Mouse (Mus musculus) heart, embryonic 16.5 days (tissue): ENCODE data around the gene Dars. TPM values are rescaled to one million over a fixed set of nuclear protein-coding genes. Genes with fewer than 3 reads are reported as not detected.
"Not testable (repeated sequence)": the region's sequence is repeated elsewhere in the genome, so short reads cannot be mapped to it uniquely, and the experiment has no call there.

Experiments
- ATAC-seq: fragments of 200-750 bp; cut with Nextera tagmentation; replicated peaks from 2 replicates; pipeline ENCODE4 v1.8.0; 2017; ENCODE audit warnings: moderate number of reproducible peaks; ENCODE audit not compliant: insufficient read depth, low FRiP score; ENCODE audit errors: extremely low read depth
- H3K27ac ChIP-seq: fragments of 300-500 bp; sonication (generic); 2 replicates; pipeline ENCODE4 v1.5.1; 2014; ENCODE audit warnings: mild to moderate bottlenecking, low read length, control low read depth, moderate library complexity
- H3K27me3 ChIP-seq: fragments of 300-500 bp; sonication (generic); 2 replicates; pipeline ENCODE4 v1.6.1; 2014; ENCODE audit warnings: low read length, mixed read lengths; ENCODE audit not compliant: control insufficient read depth, insufficient read depth
- H3K36me3 ChIP-seq: fragments of 300-500 bp; sonication (generic); 2 replicates; pipeline ENCODE4 v1.6.1; 2014; ENCODE audit not compliant: control insufficient read depth, insufficient read depth
- H3K4me1 ChIP-seq: fragments of 300-500 bp; sonication (generic); 2 replicates; pipeline ENCODE4 v1.6.1; 2014; ENCODE audit warnings: low read length, mixed read lengths; ENCODE audit not compliant: control insufficient read depth, insufficient read depth
- H3K4me2 ChIP-seq: fragments of 300-500 bp; sonication (generic); 2 replicates; pipeline ENCODE4 v1.6.1; 2014; ENCODE audit warnings: low read depth, mild to moderate bottlenecking, control low read depth, low read length
- H3K4me3 ChIP-seq: fragments of 300-500 bp; sonication (generic); 2 replicates; pipeline ENCODE4 v1.5.1; 2014; ENCODE audit warnings: mild to moderate bottlenecking, control low read depth, low read length
- H3K9ac ChIP-seq: fragments of 300-500 bp; sonication (generic); 2 replicates; pipeline ENCODE4 v1.6.1; 2014; ENCODE audit warnings: low read length, control low read depth
- H3K9me3 ChIP-seq: fragments of 300-500 bp; sonication (generic); replicated peaks from 2 replicates; pipeline ENCODE4 v1.6.1; 2016; ENCODE audit warnings: low read length; ENCODE audit not compliant: control insufficient read depth
- WGBS: fragments of 180-500 bp; shearing (Covaris S2); extraction: QIAGEN DNeasy Blood & Tissue Kit; methylation state at CpG from one replicate; pipeline ENCODE4 v1.1.7; 2014; 5-methylcytosine and 5-hydroxymethylcytosine counted together
- polyA plus RNA-seq: library from polyadenylated mRNA; unstranded; fragments of >200 nt; fragmentation: Nextera tagmentation; extraction: Ambion mirVana; gene quantifications from 2 replicates; pipeline ENCODE4 v1.2.1, GENCODE M21; 2015

Gene Dars
- polyA plus RNA-seq, 1 experiment from 2014 or later: 121 TPM

GRCm38 (mm10) chr1:128344232-128344631, 72.9 kb downstream of the Dars start:
- no peaks in the 10 kb centered on the region for H3K4me1 ChIP-seq
- no peak overlapping the region for H3K27ac ChIP-seq
- H3K36me3 ChIP-seq: peaks cover 68% of the 10 kb centered on the region
- H3K27me3 ChIP-seq: no peaks in the 10 kb centered on the region
- no peaks in the 10 kb centered on the region for H3K9me3 ChIP-seq
- WGBS: 85% methylated on average over 10 of the region's 10 CpGs
- no peak for ATAC-seq
- H3K4me2 ChIP-seq: no peak overlapping the region
- no peak overlapping the region for H3K4me3 ChIP-seq
- H3K9ac ChIP-seq: no peak overlapping the region

GRCm38 (mm10) chr1:128337708-128338320, 79.4 kb downstream of the Dars start:
- Histone ChIP-seq H3K4me2 (no peak overlapping the region), H3K9ac (no peak overlapping the region), H3K9me3 (no peaks in the 10 kb centered on the region), H3K36me3 (peaks cover 70% of the 10 kb centered on the region), H3K27ac (no peak overlapping the region), H3K4me3 (no peak overlapping the region), H3K4me1 (no peaks in the 10 kb centered on the region), H3K27me3 (no peaks in the 10 kb centered on the region)
- ATAC-seq: no peak
- WGBS: 68% methylated on average over 13 of the region's 13 CpGs

- Histone ChIP-seq H3K4me3 (no peak overlapping the region), H3K4me1 (no peaks in the 10 kb centered on the region), H3K9me3 (no peaks in the 10 kb centered on the region), H3K27me3 (no peaks in the 10 kb centered on the region), H3K27ac (no peak overlapping the region), H3K9ac (no peak overlapping the region), H3K4me2 (no peak overlapping the region), H3K36me3 (peaks cover 50% of the 10 kb centered on the region)
- 87% methylated on average over 1 of the region's 1 CpGs for WGBS
- ATAC-seq: no peak
Observed at GRCm38 (mm10) chr1:128330313-128330712, 86.9 kb downstream of the Dars start.

- no peak for ATAC-seq
- no peaks in the 10 kb centered on the region for H3K4me1 ChIP-seq
- H3K4me3 ChIP-seq: no peak within 1 kb of the TSS
- no peaks in the 10 kb centered on the region for H3K27me3 ChIP-seq
- no peak within 1 kb of the TSS for H3K4me2 ChIP-seq
- H3K9ac ChIP-seq: no peak within 1 kb of the TSS
- WGBS: 77% methylated on average over 3 of the region's 3 CpGs
- H3K36me3 ChIP-seq: peaks cover 29% of the 10 kb centered on the region
- H3K27ac ChIP-seq: no peak within 1 kb of the TSS
- H3K9me3 ChIP-seq: no peaks in the 10 kb centered on the region
Observed at GRCm38 (mm10) chr1:128328218-128328617, 89.0 kb downstream of the Dars start, which contains the start of gene Lct. Lct (minus strand) TSS chr1:128328318.

- no peaks in the 10 kb centered on the region for H3K4me1 ChIP-seq
- no peaks in the 10 kb centered on the region for H3K9me3 ChIP-seq
- ATAC-seq: no peak
- no peak overlapping the region for H3K4me2 ChIP-seq
- H3K27ac ChIP-seq: no peak overlapping the region
- WGBS: 83% methylated on average over 1 of the region's 1 CpGs
- no peak overlapping the region for H3K9ac ChIP-seq
- H3K36me3 ChIP-seq: peaks cover 19% of the 10 kb centered on the region
- H3K27me3 ChIP-seq: no peaks in the 10 kb centered on the region
- H3K4me3 ChIP-seq: no peak overlapping the region
Observed at GRCm38 (mm10) chr1:128327165-128327564, 90.0 kb downstream of the Dars start.

GRCm38 (mm10) chr1:128324776-128325175, 92.4 kb downstream of the Dars start:
- ATAC-seq: no peak
- H3K9me3 ChIP-seq: no peaks in the 10 kb centered on the region
- H3K36me3 ChIP-seq: peaks cover 2% of the 10 kb centered on the region; the same call in 1 of the 2 replicates
- no peaks in the 10 kb centered on the region for H3K4me1 ChIP-seq
- H3K9ac ChIP-seq: no peak overlapping the region
- no peak overlapping the region for H3K27ac ChIP-seq
- H3K4me2 ChIP-seq: no peak overlapping the region
- no peak overlapping the region for H3K4me3 ChIP-seq
- WGBS: 87% methylated on average over 2 of the region's 2 CpGs
- no peaks in the 10 kb centered on the region for H3K27me3 ChIP-seq

- H3K4me1 ChIP-seq: no peaks in the 10 kb centered on the region
- H3K9ac ChIP-seq: no peak overlapping the region
- no peak overlapping the region for H3K4me3 ChIP-seq
- no peak overlapping the region for H3K27ac ChIP-seq
- ATAC-seq: no peak
- no peaks in the 10 kb centered on the region for H3K9me3 ChIP-seq
- H3K27me3 ChIP-seq: no peaks in the 10 kb centered on the region
- no peaks in the 10 kb centered on the region for H3K36me3 ChIP-seq
- no peak overlapping the region for H3K4me2 ChIP-seq
- 72% methylated on average over 8 of the region's 8 CpGs for WGBS
Observed at GRCm38 (mm10) chr1:128323026-128323643, 94.0 kb downstream of the Dars start.

GRCm38 (mm10) chr1:128319266-128319665, 97.9 kb downstream of the Dars start:
- not testable (repeated sequence) for H3K4me3 ChIP-seq, H3K27ac ChIP-seq, H3K4me1 ChIP-seq, H3K4me2 ChIP-seq, H3K36me3 ChIP-seq, H3K27me3 ChIP-seq, H3K9me3 ChIP-seq, ATAC-seq, H3K9ac ChIP-seq
- WGBS: 79% methylated on average over 6 of the region's 6 CpGs

- Histone ChIP-seq H3K4me2 (no peak overlapping the region), H3K9me3 (no peaks in the 10 kb centered on the region), H3K36me3 (no peaks in the 10 kb centered on the region), H3K27ac (no peak overlapping the region), H3K4me1 (no peaks in the 10 kb centered on the region), H3K9ac (no peak overlapping the region), H3K27me3 (no peaks in the 10 kb centered on the region), H3K4me3 (no peak overlapping the region)
- 51% methylated on average over 4 of the region's 4 CpGs for WGBS
- no peak for ATAC-seq
Observed at GRCm38 (mm10) chr1:128314665-128315064, 102.5 kb downstream of the Dars start.
